Mouse (Mus musculus): ENCODE results near the gene Bap1. TPM values are rescaled to one million over a fixed set of nuclear protein-coding genes. Genes with fewer than 3 reads are reported as not detected.

The Bap1 gene
- polyA plus RNA-seq, 2 experiments, result 24.4 to 28.0 TPM

- DNase-seq (ENCODE audit: low read depth in 3 of 3, low spot score in 3 of 3) (peak; percentile 48 to 57 (median 50)), ATAC-seq (ENCODE audit: insufficient read depth) (no peak)
- TF ChIP-seq EP300 (IDR thresholded peaks at IDR 0.05; ENCODE audit: low read depth) (no peak), CTCF (IDR thresholded peaks at IDR 0.05; ENCODE audit: low read depth) (peak; percentile 90)
- H3K9me3 ChIP-seq (ENCODE audit: control insufficient read depth, low read length), result no peaks in the 10 kb centered on the region
- H3K4me3 ChIP-seq (ENCODE audit: insufficient read depth in 1 of 2, low read depth in 2 of 2, low read length in 2 of 2), result no peak overlapping the region
- H3K27me3 ChIP-seq (ENCODE audit: control insufficient read depth, insufficient read depth, low read length), result no peaks in the 10 kb centered on the region; the same call in 1 of the 2 replicates
- H3K27ac ChIP-seq, result no peak overlapping the region
- H3K9ac ChIP-seq (replicated peaks), result no peak overlapping the region
- WGBS (ENCODE audit: insufficient replicate concordance), result 9% methylated on average over 11 of the region's 11 CpGs
- no peak overlapping the region for H3K4me2 ChIP-seq (ENCODE audit: low read depth)
- H3K4me1 ChIP-seq (replicated peaks; ENCODE audit: control insufficient read depth in 2 of 2, insufficient read depth in 2 of 2, low read length in 1 of 2), result peaks cover 0 to 5% of the 10 kb centered on the region in 2 experiments; a peak in 1 of 4 replicates
- no peaks in the 10 kb centered on the region for H3K36me3 ChIP-seq (replicated peaks; ENCODE audit: control insufficient read depth, insufficient read depth, low read depth)
These were observed 17.2 kb upstream of the Bap1 start for GRCm38 (mm10) chr14:31233996-31234591.

- WGBS (ENCODE audit: insufficient replicate concordance), result 69% methylated on average over 7 of the region's 7 CpGs
- TF ChIP-seq EP300 (IDR thresholded peaks at IDR 0.05; ENCODE audit: low read depth) (no peak), CTCF (IDR thresholded peaks at IDR 0.05; ENCODE audit: low read depth) (no peak)
- Histone ChIP-seq H3K4me3 (ENCODE audit: insufficient read depth in 1 of 2, low read depth in 2 of 2, low read length in 2 of 2) (no peak overlapping the region), H3K27ac (no peak overlapping the region), H3K36me3 (replicated peaks; ENCODE audit: control insufficient read depth, insufficient read depth, low read depth) (no peaks in the 10 kb centered on the region), H3K9me3 (ENCODE audit: control insufficient read depth, low read length) (no peaks in the 10 kb centered on the region), H3K4me2 (ENCODE audit: low read depth) (no peak overlapping the region), H3K4me1 (replicated peaks; ENCODE audit: control insufficient read depth in 2 of 2, insufficient read depth in 2 of 2, low read length in 1 of 2) (peaks cover 0 to 5% of the 10 kb centered on the region in 2 experiments; a peak in 1 of 4 replicates), H3K9ac (replicated peaks) (no peak overlapping the region), H3K27me3 (ENCODE audit: control insufficient read depth, insufficient read depth, low read length) (no peaks in the 10 kb centered on the region; the same call in 1 of the 2 replicates)
- ATAC-seq (ENCODE audit: insufficient read depth), result no peak
- DNase-seq (ENCODE audit: low read depth in 3 of 3, low spot score in 3 of 3), result no peak
These were observed 14.0 kb upstream of the Bap1 start for GRCm38 (mm10) chr14:31237101-31237882.

- H3K27ac ChIP-seq, result no peak overlapping the region
- DNase-seq (ENCODE audit: low read depth in 3 of 3, low spot score in 3 of 3) (no peak), ATAC-seq (ENCODE audit: insufficient read depth) (no peak)
- no peak for TF ChIP-seq EP300 (IDR thresholded peaks at IDR 0.05; ENCODE audit: low read depth)
- TF ChIP-seq CTCF (IDR thresholded peaks at IDR 0.05; ENCODE audit: low read depth), result no peak
- no peak overlapping the region for H3K4me3 ChIP-seq (ENCODE audit: insufficient read depth in 1 of 2, low read depth in 2 of 2, low read length in 2 of 2)
- no peaks in the 10 kb centered on the region for H3K27me3 ChIP-seq (ENCODE audit: control insufficient read depth, insufficient read depth, low read length)
- no peak overlapping the region for H3K9ac ChIP-seq (replicated peaks)
- H3K4me1 ChIP-seq (replicated peaks; ENCODE audit: control insufficient read depth in 2 of 2, insufficient read depth in 2 of 2, low read length in 1 of 2), result no peaks in the 10 kb centered on the region
- WGBS (ENCODE audit: insufficient replicate concordance), result 70% methylated on average over 3 of the region's 3 CpGs
- no peaks in the 10 kb centered on the region for H3K36me3 ChIP-seq (replicated peaks; ENCODE audit: control insufficient read depth, insufficient read depth, low read depth)
- no peaks in the 10 kb centered on the region for H3K9me3 ChIP-seq (ENCODE audit: control insufficient read depth, low read length)
- no peak overlapping the region for H3K4me2 ChIP-seq (ENCODE audit: low read depth)
These were observed 10.7 kb upstream of the Bap1 start for GRCm38 (mm10) chr14:31240528-31240927.

- Histone ChIP-seq H3K36me3 (replicated peaks; ENCODE audit: control insufficient read depth, insufficient read depth, low read depth) (no peaks in the 10 kb centered on the region), H3K27ac (no peak overlapping the region), H3K27me3 (ENCODE audit: control insufficient read depth, insufficient read depth, low read length) (no peaks in the 10 kb centered on the region), H3K4me2 (ENCODE audit: low read depth) (no peak overlapping the region), H3K4me3 (ENCODE audit: insufficient read depth in 1 of 2, low read depth in 2 of 2, low read length in 2 of 2) (no peak overlapping the region), H3K9ac (replicated peaks) (no peak overlapping the region), H3K9me3 (ENCODE audit: control insufficient read depth, low read length) (no peaks in the 10 kb centered on the region), H3K4me1 (replicated peaks; ENCODE audit: control insufficient read depth in 2 of 2, insufficient read depth in 2 of 2, low read length in 1 of 2) (no peaks in the 10 kb centered on the region; a peak in 1 of 4 replicates)
- DNase-seq (ENCODE audit: low read depth in 3 of 3, low spot score in 3 of 3) (no peak), ATAC-seq (ENCODE audit: insufficient read depth) (no peak)
- 27% methylated on average over 1 of the region's 1 CpGs for WGBS (ENCODE audit: insufficient replicate concordance)
- TF ChIP-seq EP300 (IDR thresholded peaks at IDR 0.05; ENCODE audit: low read depth) (no peak), CTCF (IDR thresholded peaks at IDR 0.05; ENCODE audit: low read depth) (no peak)
These were observed 6.5 kb upstream of the Bap1 start for GRCm38 (mm10) chr14:31244777-31245176.

- Histone ChIP-seq H3K9ac (replicated peaks) (no peak overlapping the region), H3K27ac (no peak overlapping the region), H3K36me3 (replicated peaks; ENCODE audit: control insufficient read depth, insufficient read depth, low read depth) (no peaks in the 10 kb centered on the region), H3K4me3 (ENCODE audit: insufficient read depth in 1 of 2, low read depth in 2 of 2, low read length in 2 of 2) (no peak overlapping the region), H3K4me2 (ENCODE audit: low read depth) (no peak overlapping the region), H3K9me3 (ENCODE audit: control insufficient read depth, low read length) (no peaks in the 10 kb centered on the region), H3K4me1 (replicated peaks; ENCODE audit: control insufficient read depth in 2 of 2, insufficient read depth in 2 of 2, low read length in 1 of 2) (peaks cover 0 to 4% of the 10 kb centered on the region in 2 experiments; a peak in 3 of 4 replicates), H3K27me3 (ENCODE audit: control insufficient read depth, insufficient read depth, low read length) (no peaks in the 10 kb centered on the region)
- WGBS (ENCODE audit: insufficient replicate concordance), result 74% methylated on average over 1 of the region's 1 CpGs
- TF ChIP-seq EP300 (IDR thresholded peaks at IDR 0.05; ENCODE audit: low read depth) (no peak), CTCF (IDR thresholded peaks at IDR 0.05; ENCODE audit: low read depth) (no peak)
- DNase-seq (ENCODE audit: low read depth in 3 of 3, low spot score in 3 of 3) (no peak), ATAC-seq (ENCODE audit: insufficient read depth) (no peak)
These were observed 5.3 kb upstream of the Bap1 start for GRCm38 (mm10) chr14:31245946-31246345.

Data from liver, embryonic 14.5 days (tissue).